Mouse (Mus musculus): ENCODE data around the gene Trappc10. TPM values are rescaled to one million over a fixed set of nuclear protein-coding genes. Genes with fewer than 3 reads are reported as not detected.

Trappc10 gene
- 96.0 and 105 TPM in 2 replicates for polyA plus RNA-seq (2012; rRNA removed)

GRCm38 (mm10) chr10:78244438-78245224, at the start of gene Trappc10:
Gene Trappc10 (minus strand): TSS chr10:78244641.
- Histone ChIP-seq H3K36me3 (ENCODE audit: control insufficient read depth, insufficient read depth, low read length) (no peaks in the 10 kb centered on the region), H3K4me3 (ENCODE audit: control insufficient read depth, insufficient read depth, low read length) (peak within 1 kb of the TSS; percentile 63), H3K27me3 (ENCODE audit: control insufficient read depth, insufficient read depth, low read length) (no peaks in the 10 kb centered on the region), H3K27ac (ENCODE audit: control insufficient read depth, insufficient read depth, low read length) (0 out of 2 replicates have a peak within 1 kb of the TSS, but pooled peaks have one; percentile 17), H3K4me1 (replicated peaks; ENCODE audit: control insufficient read depth, insufficient read depth, low read length) (peaks cover 22% of the 10 kb centered on the region)
- WGBS: under 1% methylated on average over 74 of the region's 74 CpGs
- peak; percentile 85 for DNase-seq
- TF ChIP-seq CTCF (IDR thresholded peaks at IDR 0.05; ENCODE audit: borderline replicate concordance, control insufficient read depth, extremely low read depth, insufficient read depth, low read length, poor library complexity): no peak
- no peak for TF ChIP-seq POLR2A (IDR thresholded peaks at IDR 0.05; ENCODE audit: control insufficient read depth, extremely low read depth, insufficient read depth, low read length, poor library complexity)

- no peak for DNase-seq
- WGBS: 80% methylated on average over 1 of the region's 1 CpGs
- Histone ChIP-seq H3K4me3 (ENCODE audit: control insufficient read depth, insufficient read depth, low read length) (no peak overlapping the region), H3K4me1 (replicated peaks; ENCODE audit: control insufficient read depth, insufficient read depth, low read length) (peaks cover 41% of the 10 kb centered on the region), H3K27ac (ENCODE audit: control insufficient read depth, insufficient read depth, low read length) (no peak overlapping the region), H3K36me3 (ENCODE audit: control insufficient read depth, insufficient read depth, low read length) (no peaks in the 10 kb centered on the region), H3K27me3 (ENCODE audit: control insufficient read depth, insufficient read depth, low read length) (no peaks in the 10 kb centered on the region)
- TF ChIP-seq POLR2A (IDR thresholded peaks at IDR 0.05; ENCODE audit: control insufficient read depth, extremely low read depth, insufficient read depth, low read length, poor library complexity): no peak
- no peak for TF ChIP-seq CTCF (IDR thresholded peaks at IDR 0.05; ENCODE audit: borderline replicate concordance, control insufficient read depth, extremely low read depth, insufficient read depth, low read length, poor library complexity)
These were observed 49.1 kb upstream of the Trappc10 start for GRCm38 (mm10) chr10:78293576-78293975.

DNA sequence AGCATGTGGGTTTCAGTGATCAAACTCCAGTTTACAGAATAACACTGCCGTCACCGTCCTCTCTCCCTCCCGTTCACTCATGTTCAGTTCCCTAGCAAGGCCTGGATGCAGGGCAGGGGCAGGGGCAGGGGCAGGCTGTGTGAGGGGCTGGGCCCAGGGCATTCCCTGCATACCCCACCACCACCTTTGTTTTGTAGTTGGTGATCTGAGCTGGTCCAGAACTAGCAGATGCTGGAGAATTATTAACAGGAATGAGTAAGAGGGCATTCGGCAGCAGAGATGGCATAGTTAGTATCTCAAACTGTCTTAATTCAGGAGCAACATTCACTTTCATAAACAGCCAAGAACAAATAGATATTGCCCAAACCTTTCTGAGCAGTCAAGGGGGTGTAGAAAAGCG, 47.9 kb upstream of the Trappc10 start:
- TF ChIP-seq POLR2A (IDR thresholded peaks at IDR 0.05; ENCODE audit: control insufficient read depth, extremely low read depth, insufficient read depth, low read length, poor library complexity) (no peak), CTCF (IDR thresholded peaks at IDR 0.05; ENCODE audit: borderline replicate concordance, control insufficient read depth, extremely low read depth, insufficient read depth, low read length, poor library complexity) (no peak)
- WGBS: 98% methylated on average over 5 of the region's 5 CpGs
- Histone ChIP-seq H3K4me3 (ENCODE audit: control insufficient read depth, insufficient read depth, low read length) (no peak overlapping the region), H3K36me3 (ENCODE audit: control insufficient read depth, insufficient read depth, low read length) (peaks cover 5% of the 10 kb centered on the region), H3K27me3 (ENCODE audit: control insufficient read depth, insufficient read depth, low read length) (no peaks in the 10 kb centered on the region), H3K27ac (ENCODE audit: control insufficient read depth, insufficient read depth, low read length) (no peak overlapping the region), H3K4me1 (replicated peaks; ENCODE audit: control insufficient read depth, insufficient read depth, low read length) (peaks cover 43% of the 10 kb centered on the region)
- no peak for DNase-seq

GRCm38 (mm10) chr10:78290730-78291535, 46.5 kb upstream of the Trappc10 start:
- Histone ChIP-seq H3K27me3 (ENCODE audit: control insufficient read depth, insufficient read depth, low read length) (no peaks in the 10 kb centered on the region), H3K4me3 (ENCODE audit: control insufficient read depth, insufficient read depth, low read length) (no peak overlapping the region), H3K4me1 (replicated peaks; ENCODE audit: control insufficient read depth, insufficient read depth, low read length) (peaks cover 44% of the 10 kb centered on the region), H3K36me3 (ENCODE audit: control insufficient read depth, insufficient read depth, low read length) (peaks cover 19% of the 10 kb centered on the region), H3K27ac (ENCODE audit: control insufficient read depth, insufficient read depth, low read length) (no peak overlapping the region)
- no peak for DNase-seq
- WGBS: 94% methylated on average over 8 of the region's 8 CpGs
- TF ChIP-seq CTCF (IDR thresholded peaks at IDR 0.05; ENCODE audit: borderline replicate concordance, control insufficient read depth, extremely low read depth, insufficient read depth, low read length, poor library complexity) (no peak), POLR2A (IDR thresholded peaks at IDR 0.05; ENCODE audit: control insufficient read depth, extremely low read depth, insufficient read depth, low read length, poor library complexity) (no peak)

- Histone ChIP-seq H3K4me1 (replicated peaks; ENCODE audit: control insufficient read depth, insufficient read depth, low read length) (peaks cover 40% of the 10 kb centered on the region), H3K36me3 (ENCODE audit: control insufficient read depth, insufficient read depth, low read length) (peaks cover 26% of the 10 kb centered on the region)
- 96% methylated on average over 4 of the region's 4 CpGs for WGBS
These were observed 44.5 kb upstream of the Trappc10 start for GRCm38 (mm10) chr10:78288896-78289295.

GRCm38 (mm10) chr10:78288135-78288534, 43.7 kb upstream of the Trappc10 start:
- Histone ChIP-seq H3K27me3 (ENCODE audit: control insufficient read depth, insufficient read depth, low read length) (no peaks in the 10 kb centered on the region), H3K27ac (ENCODE audit: control insufficient read depth, insufficient read depth, low read length) (no peak overlapping the region), H3K36me3 (ENCODE audit: control insufficient read depth, insufficient read depth, low read length) (peaks cover 33% of the 10 kb centered on the region), H3K4me3 (ENCODE audit: control insufficient read depth, insufficient read depth, low read length) (no peak overlapping the region), H3K4me1 (replicated peaks; ENCODE audit: control insufficient read depth, insufficient read depth, low read length) (peaks cover 36% of the 10 kb centered on the region)
- WGBS: 93% methylated on average over 5 of the region's 5 CpGs
- TF ChIP-seq POLR2A (IDR thresholded peaks at IDR 0.05; ENCODE audit: control insufficient read depth, extremely low read depth, insufficient read depth, low read length, poor library complexity): no peak
- TF ChIP-seq CTCF (IDR thresholded peaks at IDR 0.05; ENCODE audit: borderline replicate concordance, control insufficient read depth, extremely low read depth, insufficient read depth, low read length, poor library complexity): no peak
- DNase-seq: no peak

More at GRCm38 (mm10) chr10:78288896-78289295, 44.5 kb upstream of the Trappc10 start:
- no peak for TF ChIP-seq POLR2A (IDR thresholded peaks at IDR 0.05; ENCODE audit: control insufficient read depth, extremely low read depth, insufficient read depth, low read length, poor library complexity)
- no peak for DNase-seq
- Histone ChIP-seq H3K4me3 (ENCODE audit: control insufficient read depth, insufficient read depth, low read length) (no peak overlapping the region), H3K27me3 (ENCODE audit: control insufficient read depth, insufficient read depth, low read length) (no peaks in the 10 kb centered on the region), H3K27ac (ENCODE audit: control insufficient read depth, insufficient read depth, low read length) (no peak overlapping the region)

All from thymus, adult 2 months (tissue).